Mouse (Mus musculus): ENCODE results near the gene Smyd3. TPM values are rescaled to one million over a fixed set of nuclear protein-coding genes. Genes with fewer than 3 reads are reported as not detected.

Smyd3 gene
- total RNA-seq, 2 experiments from 2014 or later = 25.8 to 32.2 TPM

GRCm38 (mm10) chr1:178961661-178962060, 556.2 kb downstream of the Smyd3 start:
- no peak for ATAC-seq (replicated peaks; ENCODE audit: low FRiP score, low TSS enrichment, poor library complexity, severe bottlenecking)

GRCm38 (mm10) chr1:178960015-178960559, 557.8 kb downstream of the Smyd3 start:
- ATAC-seq (replicated peaks; ENCODE audit: low FRiP score, low TSS enrichment, poor library complexity, severe bottlenecking) = peak; percentile 79

- no peak for ATAC-seq (replicated peaks; ENCODE audit: low FRiP score, low TSS enrichment, poor library complexity, severe bottlenecking)
These were observed 559.2 kb downstream of the Smyd3 start for GRCm38 (mm10) chr1:178958641-178959040.

GRCm38 (mm10) chr1:178952910-178953309, 564.9 kb downstream of the Smyd3 start:
- no peak for ATAC-seq (replicated peaks; ENCODE audit: low FRiP score, low TSS enrichment, poor library complexity, severe bottlenecking)

- ATAC-seq (replicated peaks; ENCODE audit: low FRiP score, low TSS enrichment, poor library complexity, severe bottlenecking) = no peak
These were observed 575.4 kb downstream of the Smyd3 start for GRCm38 (mm10) chr1:178942251-178942963.

GRCm38 (mm10) chr1:178940353-178940752, 577.5 kb downstream of the Smyd3 start:
- no peak for ATAC-seq (replicated peaks; ENCODE audit: low FRiP score, low TSS enrichment, poor library complexity, severe bottlenecking)

- ATAC-seq (replicated peaks; ENCODE audit: low FRiP score, low TSS enrichment, poor library complexity, severe bottlenecking) = no peak
These were observed 580.9 kb downstream of the Smyd3 start for GRCm38 (mm10) chr1:178936976-178937375.

GRCm38 (mm10) chr1:178936457-178936856, 581.4 kb downstream of the Smyd3 start:
- ATAC-seq (replicated peaks; ENCODE audit: low FRiP score, low TSS enrichment, poor library complexity, severe bottlenecking) = no peak

GRCm38 (mm10) chr1:178933953-178934637, 583.7 kb downstream of the Smyd3 start:
- no peak for ATAC-seq (replicated peaks; ENCODE audit: low FRiP score, low TSS enrichment, poor library complexity, severe bottlenecking)

GRCm38 (mm10) chr1:178929531-178929930, 588.3 kb downstream of the Smyd3 start:
- ATAC-seq (replicated peaks; ENCODE audit: low FRiP score, low TSS enrichment, poor library complexity, severe bottlenecking) = no peak

GRCm38 (mm10) chr1:178924492-178925183, 593.2 kb downstream of the Smyd3 start:
- ATAC-seq (replicated peaks; ENCODE audit: low FRiP score, low TSS enrichment, poor library complexity, severe bottlenecking) = no peak

- no peak for ATAC-seq (replicated peaks; ENCODE audit: low FRiP score, low TSS enrichment, poor library complexity, severe bottlenecking)
These were observed 600.5 kb downstream of the Smyd3 start for GRCm38 (mm10) chr1:178917194-178917902.

- no peak for ATAC-seq (replicated peaks; ENCODE audit: low FRiP score, low TSS enrichment, poor library complexity, severe bottlenecking)
These were observed 602.8 kb downstream of the Smyd3 start for GRCm38 (mm10) chr1:178915056-178915455.

GRCm38 (mm10) chr1:178912936-178913716, 604.7 kb downstream of the Smyd3 start:
- ATAC-seq (replicated peaks; ENCODE audit: low FRiP score, low TSS enrichment, poor library complexity, severe bottlenecking) = peak; percentile 68

GRCm38 (mm10) chr1:178910951-178911350, 606.9 kb downstream of the Smyd3 start:
- ATAC-seq (replicated peaks; ENCODE audit: low FRiP score, low TSS enrichment, poor library complexity, severe bottlenecking) = no peak
